Mouse (Mus musculus): Measurements from ENCODE around the gene Taldo1. TPM values are rescaled to one million over a fixed set of nuclear protein-coding genes. Genes with fewer than 3 reads are reported as not detected.

Gene Taldo1
- 139 to 149 TPM (median 140 TPM) in 4 replicates for total RNA-seq (2023; ENCODE audit: inconsistent age)

GRCm38 (mm10) chr7:141391625-141392551 is at the start of gene Taldo1:
Taldo1 (plus strand) TSS chr7:141392199.

GRCm38 (mm10) chr7:141413809-141414584 is 22.0 kb downstream of the Taldo1 start, which contains the start of gene Gatd1:
Gatd1 (minus strand) TSS chr7:141414136.

GRCm38 (mm10) chr7:141429310-141429709 is 37.3 kb downstream of the Taldo1 start, which contains the start of gene Cend1:
Cend1 (minus strand) TSS chr7:141429491.

GRCm38 (mm10) chr7:141437178-141438120 is 45.5 kb downstream of the Taldo1 start, which contains the start of gene Slc25a22:
Slc25a22 (minus strand) TSS chr7:141437892.

GRCm38 (mm10) chr7:141443828-141444237 is 51.8 kb downstream of the Taldo1 start, which contains the start of gene Pidd1:
Pidd1 (minus strand) TSS chr7:141444025.

GRCm38 (mm10) chr7:141447110-141447991 is 55.4 kb downstream of the Taldo1 start, which contains the start of gene Rplp2:
Rplp2 (plus strand) TSS chr7:141447370.

Other genes with a start within 250 kb of the Taldo1 start
- gene Rnh1, start 219.3 kb upstream of the Taldo1 start, total RNA-seq (2023; ENCODE audit: inconsistent age), result 67.1 to 79.0 TPM (median 70.2 TPM) in 4 replicates
- gene Hras, start 198.2 kb upstream of the Taldo1 start, total RNA-seq (2023; ENCODE audit: inconsistent age), result 22.9 to 33.3 TPM (median 30.1 TPM) in 4 replicates
- gene Lrrc56, start 198.0 kb upstream of the Taldo1 start, total RNA-seq (2023; ENCODE audit: inconsistent age), result 6.7 to 10.0 TPM (median 8.1 TPM) in 4 replicates
- gene Lmntd2, start 178.1 kb upstream of the Taldo1 start, total RNA-seq (2023; ENCODE audit: inconsistent age), result 3.7 to 4.6 TPM (median 4.1 TPM) in 4 replicates
- gene Rassf7, start 176.3 kb upstream of the Taldo1 start, total RNA-seq (2023; ENCODE audit: inconsistent age), result 8.4 to 13.1 TPM (median 10.6 TPM) in 4 replicates
- 136 to 148 TPM (median 141 TPM) in 4 replicates for gene Phrf1, start 163.4 kb upstream of the Taldo1 start, total RNA-seq (2023; ENCODE audit: inconsistent age)
- gene Irf7, start 125.7 kb upstream of the Taldo1 start, total RNA-seq (2023; ENCODE audit: inconsistent age), result 32.3 to 66.0 TPM (median 40.5 TPM) in 4 replicates
- gene Cdhr5, start 115.4 kb upstream of the Taldo1 start, total RNA-seq (2023; ENCODE audit: inconsistent age), result not detected in 4 replicates
- not detected in 4 replicates for gene Sct, start 113.1 kb upstream of the Taldo1 start, total RNA-seq (2023; ENCODE audit: inconsistent age)
- not detected in 4 replicates for gene Drd4, start 100.2 kb upstream of the Taldo1 start, total RNA-seq (2023; ENCODE audit: inconsistent age)
- 33.9 to 38.7 TPM (median 37.0 TPM) in 4 replicates for gene Deaf1, start 64.5 kb upstream of the Taldo1 start, total RNA-seq (2023; ENCODE audit: inconsistent age)
- 14.7 to 20.5 TPM (median 19.9 TPM) in 4 replicates for gene Tmem80, start 64.5 kb upstream of the Taldo1 start, total RNA-seq (2023; ENCODE audit: inconsistent age)
- gene Eps8l2, start 53.3 kb upstream of the Taldo1 start, total RNA-seq (2023; ENCODE audit: inconsistent age), result 1.2 TPM in 1 of 4 replicates, not detected in the others
- gene Gatd1, start 21.9 kb downstream of the Taldo1 start, total RNA-seq (2023; ENCODE audit: inconsistent age), result 34.1 to 35.8 TPM (median 34.8 TPM) in 4 replicates
- gene Cend1, start 37.3 kb downstream of the Taldo1 start, total RNA-seq (2023; ENCODE audit: inconsistent age), result not detected in 4 replicates
- 44.4 to 46.9 TPM (median 46.3 TPM) in 4 replicates for gene Slc25a22, start 45.7 kb downstream of the Taldo1 start, total RNA-seq (2023; ENCODE audit: inconsistent age)
- 5.6 to 6.9 TPM (median 6.6 TPM) in 4 replicates for gene Pidd1, start 51.8 kb downstream of the Taldo1 start, total RNA-seq (2023; ENCODE audit: inconsistent age)
- gene Rplp2, start 55.2 kb downstream of the Taldo1 start, total RNA-seq (2023; ENCODE audit: inconsistent age), result 2,310 to 2,622 TPM (median 2,359 TPM) in 4 replicates
- 49.9 to 60.8 TPM (median 54.8 TPM) in 4 replicates for gene Pnpla2, start 63.0 kb downstream of the Taldo1 start, total RNA-seq (2023; ENCODE audit: inconsistent age)
- not detected in 4 replicates for gene Cracr2b, start 68.9 kb downstream of the Taldo1 start, total RNA-seq (2023; ENCODE audit: inconsistent age)
- gene Cd151, start 75.2 kb downstream of the Taldo1 start, total RNA-seq (2023; ENCODE audit: inconsistent age), result 8.1 to 14.8 TPM (median 10.3 TPM) in 4 replicates
- 16.3 to 21.7 TPM (median 16.8 TPM) in 4 replicates for gene Polr2l, start 82.9 kb downstream of the Taldo1 start, total RNA-seq (2023; ENCODE audit: inconsistent age)
- 2.1 to 4.1 TPM (median 3.3 TPM) in 4 replicates for gene Tspan4, start 83.0 kb downstream of the Taldo1 start, total RNA-seq (2023; ENCODE audit: inconsistent age)
- gene Chid1, start 147.7 kb downstream of the Taldo1 start, total RNA-seq (2023; ENCODE audit: inconsistent age), result 21.3 to 25.0 TPM (median 22.2 TPM) in 4 replicates
- gene Ap2a2, start 170.0 kb downstream of the Taldo1 start, total RNA-seq (2023; ENCODE audit: inconsistent age), result 37.2 to 43.5 TPM (median 39.6 TPM) in 4 replicates

All from B cell, adult (primary cell).